Mouse (Mus musculus) cortical plate, adult 2 months (tissue): ENCODE results near the gene Jazf1. TPM values are rescaled to one million over a fixed set of nuclear protein-coding genes. Genes with fewer than 3 reads are reported as not detected.

Experiments used
- H3K27ac ChIP-seq: fragments of 200-500 bp; 2 replicates; pipeline ENCODE4 v1.5.1; 2012; ENCODE audit warnings: low read length, control low read depth, inconsistent platforms; ENCODE audit not compliant: insufficient read depth
- H3K4me1 ChIP-seq: fragments of 200-500 bp; 2 replicates; pipeline ENCODE4 v1.6.1; 2011; ENCODE audit warnings: low read length; ENCODE audit not compliant: control insufficient read depth, insufficient read depth
- H3K4me3 ChIP-seq: fragments of 200-500 bp; 2 replicates; pipeline ENCODE4 v1.5.1; 2011; ENCODE audit warnings: mild to moderate bottlenecking, low read length, control low read depth; ENCODE audit not compliant: insufficient read depth
- CTCF ChIP-seq: fragments of 200-500 bp; IDR thresholded peaks from 2 replicates; pipeline ENCODE4 v1.5.1; 2011; ENCODE audit warnings: mild to moderate bottlenecking, control low read depth, low read length; ENCODE audit not compliant: insufficient read depth; ENCODE audit errors: extremely low read depth
- POLR2A ChIP-seq: fragments of 200-500 bp; IDR thresholded peaks from 2 replicates; pipeline ENCODE4 v1.6.1; 2011; ENCODE audit warnings: mild to moderate bottlenecking, low read length, control low read depth; ENCODE audit not compliant: insufficient read depth; ENCODE audit errors: extremely low read depth
- polyA plus RNA-seq: library from polyadenylated mRNA; depleted of rRNA; stranded (reverse); fragments of >200 nt; gene quantifications from 2 replicates; pipeline ENCODE4 v1.2.3, GENCODE M21; 2012

Jazf1 gene
- polyA plus RNA-seq, 1 experiment: 18.3 TPM

- Histone ChIP-seq H3K27ac (no peak overlapping the region), H3K4me1 (no peaks in the 10 kb centered on the region; the same call in 1 of the 2 replicates), H3K4me3 (no peak overlapping the region)
- no peak for TF ChIP-seq CTCF
- TF ChIP-seq POLR2A: no peak
Observed at GRCm38 (mm10) chr6:52802181-52802580, 266.2 kb downstream of the Jazf1 start.

GRCm38 (mm10) chr6:52797252-52797800 lies 271.1 kb downstream of the Jazf1 start:
- H3K4me1 ChIP-seq: peaks cover 5% of the 10 kb centered on the region
- no peak overlapping the region for H3K4me3 ChIP-seq
- H3K27ac ChIP-seq: no peak overlapping the region
- TF ChIP-seq POLR2A (no peak), CTCF (0 out of 2 replicates have a peak, but pooled peaks have one; percentile 8)

GRCm38 (mm10) chr6:52796691-52797090 lies 271.7 kb downstream of the Jazf1 start:
- TF ChIP-seq POLR2A: no peak
- TF ChIP-seq CTCF: no peak
- Histone ChIP-seq H3K4me1 (peaks cover 5% of the 10 kb centered on the region), H3K27ac (no peak overlapping the region), H3K4me3 (no peak overlapping the region)

GRCm38 (mm10) chr6:52796035-52796598 lies 272.3 kb downstream of the Jazf1 start:
- Histone ChIP-seq H3K4me1 (peaks cover 5% of the 10 kb centered on the region), H3K27ac (no peak overlapping the region), H3K4me3 (no peak overlapping the region)
- TF ChIP-seq POLR2A: no peak
- TF ChIP-seq CTCF: no peak

DNA sequence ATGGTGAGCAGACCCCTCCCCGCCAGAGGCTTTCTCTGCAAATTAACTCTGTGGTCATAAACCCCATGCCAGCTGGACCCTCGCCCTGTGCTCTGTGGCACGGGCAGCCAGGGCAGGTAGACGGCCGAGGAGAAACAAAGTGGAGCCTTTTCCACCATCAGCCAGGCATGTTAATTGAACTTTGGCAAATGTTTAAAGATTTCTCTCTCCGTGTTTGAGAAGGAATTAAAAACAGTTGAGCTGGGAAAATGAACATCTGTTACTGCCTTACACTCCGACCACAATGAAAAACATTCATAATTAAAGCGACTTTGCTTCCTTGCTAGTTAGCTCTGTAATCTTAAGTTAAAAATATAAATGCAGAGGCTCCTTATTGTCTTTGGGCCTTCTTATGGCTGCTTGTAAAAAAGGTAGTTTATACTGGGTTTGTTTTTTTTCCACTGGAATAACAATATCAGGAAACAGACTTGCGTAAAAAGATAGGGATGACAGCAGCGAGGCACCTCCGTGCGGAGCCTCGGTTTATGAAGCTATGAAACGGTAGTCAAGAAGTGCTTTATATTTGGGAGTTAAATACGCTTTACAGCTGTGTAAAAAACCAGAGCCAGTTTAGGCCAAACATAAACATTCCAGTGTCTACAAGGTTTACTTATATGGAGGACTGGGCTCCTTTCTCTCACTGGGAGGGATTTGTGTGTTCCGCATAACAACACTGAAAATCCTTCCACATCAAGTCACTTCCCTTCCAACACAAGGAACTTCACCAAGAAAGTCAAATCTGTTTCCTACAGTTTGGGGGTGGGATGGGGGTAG lies 273.2 kb downstream of the Jazf1 start:
- peaks cover 5% of the 10 kb centered on the region for H3K4me1 ChIP-seq
- H3K27ac ChIP-seq: no peak overlapping the region
- TF ChIP-seq POLR2A: no peak
- no peak overlapping the region for H3K4me3 ChIP-seq

- Histone ChIP-seq H3K4me3 (no peak overlapping the region), H3K4me1 (peaks cover 5% of the 10 kb centered on the region), H3K27ac (no peak overlapping the region)
- no peak for TF ChIP-seq POLR2A
- TF ChIP-seq CTCF: no peak
Observed at GRCm38 (mm10) chr6:52792455-52792854, 276.0 kb downstream of the Jazf1 start.

- H3K4me1 ChIP-seq: peaks cover 3% of the 10 kb centered on the region; the same call in 1 of the 2 replicates
- no peak overlapping the region for H3K27ac ChIP-seq
- TF ChIP-seq POLR2A: no peak
- TF ChIP-seq CTCF: no peak
- H3K4me3 ChIP-seq: no peak overlapping the region
Observed at GRCm38 (mm10) chr6:52790781-52791180, 277.6 kb downstream of the Jazf1 start.

GRCm38 (mm10) chr6:52790316-52790715 lies 278.1 kb downstream of the Jazf1 start:
- no peak overlapping the region for H3K4me3 ChIP-seq
- no peak overlapping the region for H3K27ac ChIP-seq
- H3K4me1 ChIP-seq: peaks cover 3% of the 10 kb centered on the region; the same call in 1 of the 2 replicates
- TF ChIP-seq POLR2A: no peak

DNA sequence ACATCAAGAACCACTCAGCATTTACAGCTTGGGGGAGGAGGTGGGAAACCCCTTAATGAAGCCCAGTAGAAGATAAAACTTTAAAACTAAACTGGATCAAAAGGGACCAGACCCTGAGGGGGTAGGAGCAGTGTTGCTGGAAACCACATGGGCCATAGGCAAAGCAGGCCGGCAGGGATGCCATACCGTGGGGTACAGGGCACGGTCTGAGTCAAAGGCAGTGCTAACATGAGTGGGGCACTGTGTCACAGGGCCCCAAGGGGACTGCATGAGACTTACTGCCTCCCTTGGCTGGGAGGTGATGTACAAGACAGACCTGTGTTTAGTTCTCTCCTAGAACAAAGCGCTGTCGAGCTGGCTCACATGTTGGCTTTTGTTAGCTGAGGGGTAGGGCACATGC lies 288.9 kb downstream of the Jazf1 start:
- Histone ChIP-seq H3K4me3 (no peak overlapping the region), H3K4me1 (no peaks in the 10 kb centered on the region), H3K27ac (no peak overlapping the region)
- TF ChIP-seq CTCF: no peak
- TF ChIP-seq POLR2A: no peak

DNA sequence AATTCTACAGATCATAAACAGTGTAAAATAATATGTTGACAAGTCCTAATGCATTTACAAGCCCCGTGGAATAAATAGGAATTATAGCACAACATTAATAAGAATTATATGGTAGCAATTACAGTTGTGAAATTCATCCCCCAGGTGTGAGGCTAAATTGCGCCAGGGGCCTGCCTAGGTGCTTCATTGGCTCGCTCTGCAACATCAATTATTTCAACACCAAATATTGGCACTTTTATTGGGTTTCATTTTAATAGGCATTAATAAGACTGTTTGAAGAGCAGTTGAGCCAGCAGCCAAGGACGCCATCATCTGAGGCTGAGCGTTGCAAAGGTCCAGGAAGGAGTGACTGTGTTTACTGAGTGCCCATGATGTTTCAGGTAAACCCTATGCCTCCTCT lies 289.9 kb downstream of the Jazf1 start:
- Histone ChIP-seq H3K4me1 (no peaks in the 10 kb centered on the region), H3K4me3 (no peak overlapping the region), H3K27ac (no peak overlapping the region)
- TF ChIP-seq POLR2A (no peak), CTCF (no peak)
